Mouse (Mus musculus) forebrain, embryonic 16.5 days (tissue): ENCODE results near the gene Rab7b. TPM values are rescaled to one million over a fixed set of nuclear protein-coding genes. Genes with fewer than 3 reads are reported as not detected.

Source experiments
- ATAC-seq: fragments of 200-750 bp; cut with Nextera tagmentation; 2 replicates; pipeline ENCODE4 v1.8.0; 2017; ENCODE audit warnings: mild to moderate bottlenecking, moderate library complexity
- H3K27ac ChIP-seq: fragments of 300-500 bp; sonication (generic); 2 replicates; pipeline ENCODE4 v1.5.1; 2014; ENCODE audit warnings: low read length, control low read depth
- H3K27me3 ChIP-seq: fragments of 300-500 bp; sonication (generic); replicated peaks from 2 replicates; pipeline ENCODE4 v1.6.1; 2014; ENCODE audit warnings: low read length; ENCODE audit not compliant: control insufficient read depth, insufficient read depth
- H3K36me3 ChIP-seq: fragments of 300-500 bp; sonication (generic); 2 replicates; pipeline ENCODE4 v1.6.1; 2014; ENCODE audit not compliant: control insufficient read depth, insufficient read depth
- H3K4me1 ChIP-seq: fragments of 300-500 bp; sonication (generic); replicated peaks from 2 replicates; pipeline ENCODE4 v1.6.1; 2014; ENCODE audit warnings: low read length; ENCODE audit not compliant: control insufficient read depth, insufficient read depth
- H3K4me2 ChIP-seq: fragments of 300-500 bp; sonication (generic); 2 replicates; pipeline ENCODE4 v1.6.1; 2014; ENCODE audit warnings: mild to moderate bottlenecking, low read length, control low read depth
- H3K4me3 ChIP-seq: fragments of 300-500 bp; sonication (generic); replicated peaks from 2 replicates; pipeline ENCODE4 v1.5.1; 2014; ENCODE audit warnings: mild to moderate bottlenecking, low read length, control low read depth
- H3K9ac ChIP-seq: fragments of 300-500 bp; sonication (generic); replicated peaks from 2 replicates; pipeline ENCODE4 v1.6.1; 2014; ENCODE audit warnings: low read depth, low read length, control low read depth
- H3K9me3 ChIP-seq: fragments of 300-500 bp; sonication (generic); 2 replicates; pipeline ENCODE4 v1.6.1; 2016; ENCODE audit warnings: low read length; ENCODE audit not compliant: control insufficient read depth
- WGBS: fragments of 180-500 bp; shearing (Covaris S2); extraction: QIAGEN DNeasy Blood & Tissue Kit; methylation state at CpG from one replicate; pipeline ENCODE4 v1.1.7; 2014; 5-methylcytosine and 5-hydroxymethylcytosine counted together
- polyA plus RNA-seq: library from polyadenylated mRNA; unstranded; fragments of >200 nt; fragmentation: Nextera tagmentation; extraction: Ambion mirVana; gene quantifications from 2 replicates; pipeline ENCODE4 v1.2.1, GENCODE M21; 2015

The Rab7b gene
- 1.0 and 1.2 TPM in 2 replicates for polyA plus RNA-seq

- H3K27me3 ChIP-seq, result no peaks in the 10 kb centered on the region
- H3K4me2 ChIP-seq, result no peak within 1 kb of the TSS
- H3K9me3 ChIP-seq, result no peaks in the 10 kb centered on the region
- no peak within 1 kb of the TSS for H3K27ac ChIP-seq
- 66% methylated on average over 8 of the region's 8 CpGs for WGBS
- no peaks in the 10 kb centered on the region for H3K36me3 ChIP-seq
- no peak within 1 kb of the TSS for H3K9ac ChIP-seq
- no peaks in the 10 kb centered on the region for H3K4me1 ChIP-seq
- H3K4me3 ChIP-seq, result no peak within 1 kb of the TSS
- no peak for ATAC-seq
Measured at GRCm38 (mm10) chr1:131688475-131688874, at the start of gene Rab7b. Rab7b (plus strand) TSS chr1:131688695.

- no peaks in the 10 kb centered on the region for H3K36me3 ChIP-seq
- no peaks in the 10 kb centered on the region for H3K4me1 ChIP-seq
- no peaks in the 10 kb centered on the region for H3K9me3 ChIP-seq
- H3K27ac ChIP-seq, result no peak overlapping the region
- H3K4me3 ChIP-seq, result no peak overlapping the region
- no peak overlapping the region for H3K4me2 ChIP-seq
- H3K27me3 ChIP-seq, result no peaks in the 10 kb centered on the region
- ATAC-seq, result no peak
- no peak overlapping the region for H3K9ac ChIP-seq
- WGBS, result 80% methylated on average over 4 of the region's 4 CpGs
Measured at GRCm38 (mm10) chr1:131640062-131640461, 48.4 kb upstream of the Rab7b start.

- ATAC-seq, result no peak
- Histone ChIP-seq H3K27me3 (no peaks in the 10 kb centered on the region), H3K27ac (no peak overlapping the region), H3K4me2 (no peak overlapping the region), H3K4me3 (no peak overlapping the region), H3K4me1 (no peaks in the 10 kb centered on the region), H3K36me3 (no peaks in the 10 kb centered on the region), H3K9ac (no peak overlapping the region), H3K9me3 (no peaks in the 10 kb centered on the region)
- WGBS, result 91% methylated on average over 13 of the region's 13 CpGs
Measured at GRCm38 (mm10) chr1:131641565-131641964, 46.9 kb upstream of the Rab7b start.

- Histone ChIP-seq H3K4me1 (no peaks in the 10 kb centered on the region), H3K9ac (no peak overlapping the region), H3K4me2 (no peak overlapping the region), H3K9me3 (no peaks in the 10 kb centered on the region), H3K36me3 (no peaks in the 10 kb centered on the region), H3K27me3 (no peaks in the 10 kb centered on the region), H3K27ac (no peak overlapping the region), H3K4me3 (no peak overlapping the region)
- ATAC-seq, result no peak
- 95% methylated on average over 2 of the region's 2 CpGs for WGBS
Measured at GRCm38 (mm10) chr1:131642251-131642650, 46.2 kb upstream of the Rab7b start.

GRCm38 (mm10) chr1:131652670-131653443, 35.6 kb upstream of the Rab7b start:
- Histone ChIP-seq H3K36me3 (no peaks in the 10 kb centered on the region), H3K4me3 (no peak overlapping the region), H3K27ac (no peak overlapping the region), H3K9ac (no peak overlapping the region), H3K4me2 (no peak overlapping the region), H3K9me3 (no peaks in the 10 kb centered on the region), H3K4me1 (peaks cover 7% of the 10 kb centered on the region), H3K27me3 (no peaks in the 10 kb centered on the region)
- 74% methylated on average over 12 of the region's 12 CpGs for WGBS
- no peak for ATAC-seq

GRCm38 (mm10) chr1:131655601-131656000, 32.9 kb upstream of the Rab7b start:
- H3K9ac ChIP-seq, result no peak overlapping the region

GRCm38 (mm10) chr1:131657945-131658354, 30.5 kb upstream of the Rab7b start:
- Histone ChIP-seq H3K27me3 (no peaks in the 10 kb centered on the region), H3K36me3 (no peaks in the 10 kb centered on the region), H3K9me3 (no peaks in the 10 kb centered on the region), H3K4me2 (peak overlapping the region; percentile 50), H3K9ac (peak overlapping the region; percentile 54), H3K4me3 (peak overlapping the region; percentile 32), H3K4me1 (peaks cover 9% of the 10 kb centered on the region), H3K27ac (peak overlapping the region; percentile 89)
- under 1% methylated on average over 11 of the region's 11 CpGs for WGBS
- peak; percentile 93 for ATAC-seq

More at GRCm38 (mm10) chr1:131655601-131656000, 32.9 kb upstream of the Rab7b start:
- Histone ChIP-seq H3K36me3 (no peaks in the 10 kb centered on the region), H3K27me3 (no peaks in the 10 kb centered on the region), H3K4me3 (no peak overlapping the region), H3K9me3 (no peaks in the 10 kb centered on the region), H3K27ac (no peak overlapping the region), H3K4me1 (peaks cover 9% of the 10 kb centered on the region), H3K4me2 (no peak overlapping the region)
- ATAC-seq, result no peak
- WGBS, result 84% methylated on average over 6 of the region's 6 CpGs

- no peak overlapping the region for H3K4me3 ChIP-seq
- WGBS, result 59% methylated on average over 5 of the region's 5 CpGs
- H3K27me3 ChIP-seq, result no peaks in the 10 kb centered on the region
- H3K9ac ChIP-seq, result no peak overlapping the region
- ATAC-seq, result 0 out of 2 replicates have a peak, but pooled peaks have one; percentile 18
- H3K27ac ChIP-seq, result no peak overlapping the region
- no peak overlapping the region for H3K4me2 ChIP-seq
- H3K36me3 ChIP-seq, result no peaks in the 10 kb centered on the region
- H3K9me3 ChIP-seq, result no peaks in the 10 kb centered on the region
- H3K4me1 ChIP-seq, result peaks cover 9% of the 10 kb centered on the region
Measured at GRCm38 (mm10) chr1:131659512-131660085, 28.9 kb upstream of the Rab7b start.

GRCm38 (mm10) chr1:131660266-131660665, 28.2 kb upstream of the Rab7b start:
- WGBS, result 87% methylated on average over 2 of the region's 2 CpGs
- Histone ChIP-seq H3K4me3 (no peak overlapping the region), H3K9ac (no peak overlapping the region), H3K27me3 (no peaks in the 10 kb centered on the region), H3K27ac (no peak overlapping the region), H3K4me1 (peaks cover 9% of the 10 kb centered on the region), H3K36me3 (no peaks in the 10 kb centered on the region), H3K9me3 (no peaks in the 10 kb centered on the region), H3K4me2 (no peak overlapping the region)
- ATAC-seq, result no peak
